Mouse (Mus musculus) stomach, postnatal 0 days (tissue): ENCODE data around the gene Grm8.

Source experiments
- CTCF ChIP-seq: IDR thresholded peaks from 2 replicates; pipeline ENCODE4 v1.5.1; 2016; ENCODE audit warnings: antibody characterized with exemption, low read depth, mild to moderate bottlenecking, moderate library complexity
- EP300 ChIP-seq: optimal IDR thresholded peaks from 2 replicates; pipeline ENCODE3; 2016; ENCODE audit warnings: antibody characterized with exemption

GRCm38 (mm10) chr6:28134251-28134801 is 652 bp downstream of the Grm8 start:
- TF ChIP-seq EP300 (no peak), CTCF (peak; percentile 30)
